Mouse (Mus musculus) lung, embryonic 16.5 days (tissue): ENCODE data around the gene Radil. TPM values are rescaled to one million over a fixed set of nuclear protein-coding genes. Genes with fewer than 3 reads are reported as not detected.

Experiments used
- ATAC-seq: fragments of 200-750 bp; cut with Nextera tagmentation; 2 replicates; pipeline ENCODE4 v1.8.0; 2017; ENCODE audit warnings: low read depth, mild to moderate bottlenecking, moderate library complexity
- H3K27ac ChIP-seq: fragments of 300-500 bp; sonication (generic); 2 replicates; pipeline ENCODE4 v1.5.1; 2014; ENCODE audit warnings: mild to moderate bottlenecking, control low read depth, low read length
- H3K27me3 ChIP-seq: fragments of 300-500 bp; sonication (generic); 2 replicates; pipeline ENCODE4 v1.6.1; 2014; ENCODE audit warnings: low read depth, low read length, mixed read lengths; ENCODE audit not compliant: control insufficient read depth, insufficient read depth
- H3K36me3 ChIP-seq: fragments of 300-500 bp; sonication (generic); 2 replicates; pipeline ENCODE4 v1.6.1; 2014; ENCODE audit warnings: low read length; ENCODE audit not compliant: control insufficient read depth, insufficient read depth
- H3K4me1 ChIP-seq: fragments of 300-500 bp; sonication (generic); replicated peaks from 2 replicates; pipeline ENCODE4 v1.6.1; 2014; ENCODE audit warnings: low read length, mixed read lengths; ENCODE audit not compliant: control insufficient read depth, insufficient read depth
- H3K4me2 ChIP-seq: fragments of 300-500 bp; sonication (generic); 2 replicates; pipeline ENCODE4 v1.6.1; 2014; ENCODE audit warnings: low read depth, low read length, control low read depth
- H3K4me3 ChIP-seq: fragments of 300-500 bp; sonication (generic); 2 replicates; pipeline ENCODE4 v1.5.1; 2014; ENCODE audit warnings: mild to moderate bottlenecking, low read length, control low read depth
- H3K9ac ChIP-seq: fragments of 300-500 bp; sonication (generic); 2 replicates; pipeline ENCODE4 v1.6.1; 2014; ENCODE audit warnings: low read length, control low read depth
- H3K9me3 ChIP-seq: fragments of 300-500 bp; sonication (generic); 2 replicates; pipeline ENCODE4 v1.6.1; 2016; ENCODE audit warnings: low read length; ENCODE audit not compliant: control insufficient read depth
- WGBS: fragments of 180-500 bp; shearing (Covaris S2); extraction: QIAGEN DNeasy Blood & Tissue Kit; methylation state at CpG from one replicate; pipeline ENCODE4 v1.1.7; 2014; 5-methylcytosine and 5-hydroxymethylcytosine counted together
- polyA plus RNA-seq: library from polyadenylated mRNA; unstranded; fragments of >200 nt; fragmentation: Nextera tagmentation; extraction: Ambion mirVana; gene quantifications from 2 replicates; pipeline ENCODE4 v1.2.1, GENCODE M21; 2015

Gene Radil
- polyA plus RNA-seq, 1 experiment from 2014 or later: 3.8 TPM

GRCm38 (mm10) chr5:142495321-142496096 is 55.4 kb downstream of the Radil start:
- Histone ChIP-seq H3K36me3 (no peaks in the 10 kb centered on the region), H3K4me2 (no peak overlapping the region), H3K9ac (no peak overlapping the region), H3K4me1 (peaks cover 2% of the 10 kb centered on the region; the same call in 1 of the 2 replicates), H3K27ac (no peak overlapping the region), H3K27me3 (no peaks in the 10 kb centered on the region), H3K9me3 (no peaks in the 10 kb centered on the region), H3K4me3 (no peak overlapping the region)
- ATAC-seq: no peak
- WGBS: 43% methylated on average over 14 of the region's 14 CpGs

DNA sequence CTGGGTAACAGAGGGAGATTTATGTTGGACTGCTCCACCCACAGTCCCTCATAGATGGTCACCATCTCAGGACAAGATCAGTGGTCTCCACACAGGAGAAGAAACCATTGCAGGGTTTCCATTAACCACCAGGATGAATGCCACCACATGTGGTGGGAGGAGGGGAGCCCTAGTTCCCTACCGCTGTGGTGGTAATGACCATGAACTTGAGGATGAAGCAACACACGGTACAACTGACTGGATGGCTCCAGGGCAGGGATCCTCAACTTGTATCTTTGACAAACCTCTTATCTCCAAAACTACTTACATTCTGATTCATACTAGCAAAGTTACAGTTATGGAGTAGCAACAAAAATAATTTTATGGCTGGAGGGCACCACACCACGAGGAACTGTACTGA is 57.6 kb downstream of the Radil start:
- Histone ChIP-seq H3K4me1 (peaks cover 2% of the 10 kb centered on the region; the same call in 1 of the 2 replicates), H3K9ac (no peak overlapping the region), H3K9me3 (no peaks in the 10 kb centered on the region), H3K4me2 (no peak overlapping the region), H3K4me3 (no peak overlapping the region), H3K27me3 (no peaks in the 10 kb centered on the region), H3K27ac (no peak overlapping the region), H3K36me3 (no peaks in the 10 kb centered on the region)
- WGBS: 82% methylated on average over 3 of the region's 3 CpGs
- ATAC-seq: no peak

- no peaks in the 10 kb centered on the region for H3K27me3 ChIP-seq
- no peak overlapping the region for H3K4me3 ChIP-seq
- no peak overlapping the region for H3K9ac ChIP-seq
- no peaks in the 10 kb centered on the region for H3K9me3 ChIP-seq
- no peak overlapping the region for H3K4me2 ChIP-seq
- no peak for ATAC-seq
- H3K4me1 ChIP-seq: no peaks in the 10 kb centered on the region; the same call in 1 of the 2 replicates
- H3K36me3 ChIP-seq: no peaks in the 10 kb centered on the region
- H3K27ac ChIP-seq: no peak overlapping the region
- WGBS: 58% methylated on average over 9 of the region's 9 CpGs
These were observed 60.8 kb downstream of the Radil start for GRCm38 (mm10) chr5:142489955-142490707.

GRCm38 (mm10) chr5:142486654-142487053 is 64.2 kb downstream of the Radil start:
- Histone ChIP-seq H3K4me1 (no peaks in the 10 kb centered on the region), H3K27ac (no peak overlapping the region), H3K4me3 (no peak overlapping the region), H3K36me3 (no peaks in the 10 kb centered on the region), H3K9ac (no peak overlapping the region), H3K27me3 (no peaks in the 10 kb centered on the region), H3K9me3 (no peaks in the 10 kb centered on the region), H3K4me2 (no peak overlapping the region)
- 42% methylated on average over 9 of the region's 9 CpGs for WGBS
- no peak for ATAC-seq

DNA sequence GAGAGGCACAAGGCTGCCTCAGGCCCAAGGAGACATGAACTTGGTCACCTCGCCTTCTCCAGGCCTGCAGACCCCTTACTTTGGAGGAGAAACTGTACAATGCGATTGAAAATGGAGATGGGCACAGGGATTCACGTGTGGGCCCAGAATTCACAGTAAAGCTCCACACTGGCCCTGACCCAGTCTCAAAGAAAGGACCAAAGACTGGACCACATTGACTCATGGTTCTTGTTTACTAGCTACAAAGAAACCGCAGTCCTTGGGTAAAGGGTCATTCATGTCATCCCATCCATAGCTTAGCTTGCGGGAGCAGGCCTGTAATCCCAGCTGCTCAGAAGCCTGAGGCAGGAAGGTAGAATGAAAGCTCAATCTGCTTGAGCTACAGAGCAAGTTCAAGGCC is 67.3 kb downstream of the Radil start:
- Histone ChIP-seq H3K4me2 (no peak overlapping the region), H3K4me3 (no peak overlapping the region), H3K27me3 (no peaks in the 10 kb centered on the region), H3K4me1 (no peaks in the 10 kb centered on the region; the same call in 1 of the 2 replicates), H3K36me3 (no peaks in the 10 kb centered on the region), H3K9me3 (no peaks in the 10 kb centered on the region), H3K27ac (no peak overlapping the region), H3K9ac (no peak overlapping the region)
- WGBS: 84% methylated on average over 5 of the region's 5 CpGs
- no peak for ATAC-seq

DNA sequence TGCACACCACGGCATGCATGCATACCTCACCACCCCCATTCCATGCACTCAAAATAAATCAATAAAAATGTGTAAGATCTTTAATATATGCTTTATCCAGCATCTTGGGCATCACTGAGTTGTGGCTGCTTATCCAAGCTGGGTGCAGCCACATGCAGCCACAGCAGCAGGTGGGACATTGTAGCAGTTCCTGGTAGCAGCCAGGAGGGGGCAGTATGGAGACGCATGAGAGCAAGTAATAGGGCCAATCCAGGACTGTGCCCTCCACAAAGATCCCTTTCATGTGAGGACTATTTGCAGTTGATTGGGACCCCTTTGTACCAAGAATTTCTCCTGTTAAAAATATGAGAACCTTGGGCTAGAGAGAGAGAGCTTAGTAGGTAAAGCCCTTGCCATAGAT is 68.4 kb downstream of the Radil start:
- Histone ChIP-seq H3K4me3 (no peak overlapping the region), H3K4me2 (no peak overlapping the region), H3K9me3 (no peaks in the 10 kb centered on the region), H3K36me3 (no peaks in the 10 kb centered on the region), H3K27me3 (no peaks in the 10 kb centered on the region), H3K27ac (no peak overlapping the region), H3K9ac (no peak overlapping the region), H3K4me1 (no peaks in the 10 kb centered on the region; the same call in 1 of the 2 replicates)
- ATAC-seq: no peak
- WGBS: 68% methylated on average over 2 of the region's 2 CpGs

DNA sequence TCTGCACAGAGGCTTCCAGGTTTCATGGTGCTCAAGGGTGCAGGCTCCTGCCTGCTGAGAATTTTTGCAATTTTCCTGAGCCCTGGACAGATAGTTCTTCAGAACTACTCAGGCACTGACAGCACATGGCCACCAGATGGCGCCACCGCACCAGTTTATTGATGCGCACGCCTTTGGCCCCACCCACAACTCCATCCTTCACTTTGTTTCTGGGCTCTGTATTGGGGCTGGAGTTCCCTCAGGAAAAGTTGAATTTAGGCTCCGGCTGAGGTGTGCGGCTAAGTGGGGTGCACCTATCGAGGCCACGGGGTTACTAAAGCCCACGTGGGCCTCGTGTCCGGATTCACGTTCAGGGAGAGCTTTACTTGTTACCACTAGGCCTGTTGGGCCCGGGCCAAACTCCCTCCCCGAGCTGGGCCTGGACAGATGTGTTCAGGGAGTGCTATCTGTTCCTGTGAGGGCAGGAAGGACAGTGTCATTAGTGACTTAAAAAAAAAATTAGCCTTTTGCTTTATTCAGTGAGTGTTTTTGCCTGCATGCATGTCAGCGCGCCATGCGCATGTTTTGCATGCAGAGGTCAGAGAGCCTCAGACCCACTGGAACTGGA is 72.0 kb downstream of the Radil start:
- 26% methylated on average over 17 of the region's 17 CpGs for WGBS
- peak overlapping the region; percentile 28; the same call in 1 of the 2 replicates for H3K4me3 ChIP-seq

DNA sequence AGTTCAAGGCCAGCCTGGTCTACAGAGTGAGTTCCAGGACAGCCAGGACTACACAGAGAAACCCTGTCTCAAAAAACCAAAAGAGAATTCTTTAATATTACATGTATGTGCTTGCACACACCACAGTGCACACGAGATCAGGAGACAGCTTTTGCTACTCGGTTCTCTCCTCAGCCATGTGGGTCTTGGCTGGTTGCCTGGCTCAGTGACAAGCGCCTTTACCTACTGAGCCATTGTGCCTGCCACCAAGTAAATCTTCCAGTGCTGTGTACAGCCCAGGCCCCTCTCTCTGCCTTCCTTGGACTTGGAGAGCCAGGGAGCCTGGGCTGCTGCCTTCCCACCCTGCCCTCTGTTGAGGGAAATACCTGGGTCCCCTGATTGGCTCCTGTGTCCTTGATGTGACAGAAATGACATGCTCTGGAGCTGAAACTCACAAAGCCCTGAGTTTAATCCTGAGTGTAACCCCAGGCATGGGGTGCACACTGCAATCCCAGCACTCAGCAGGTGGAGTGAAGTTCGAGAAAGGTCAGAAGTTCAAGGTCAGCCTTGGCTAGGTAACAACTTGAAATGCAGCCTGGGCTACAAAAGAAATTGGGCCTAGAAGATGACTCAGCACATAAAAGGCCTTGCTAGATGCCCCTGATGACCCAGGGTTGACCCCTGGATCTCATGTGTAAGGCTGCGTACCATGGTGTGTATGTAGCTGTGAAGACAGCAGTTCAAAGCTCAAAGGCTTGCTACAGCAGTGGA is 72.9 kb downstream of the Radil start:
- H3K27me3 ChIP-seq: no peaks in the 10 kb centered on the region
- H3K27ac ChIP-seq: no peak overlapping the region
- WGBS: 74% methylated on average over 5 of the region's 5 CpGs
- H3K4me1 ChIP-seq: no peaks in the 10 kb centered on the region; the same call in 1 of the 2 replicates
- no peak for ATAC-seq
- no peaks in the 10 kb centered on the region for H3K36me3 ChIP-seq
- H3K4me2 ChIP-seq: no peak overlapping the region
- H3K4me3 ChIP-seq: no peak overlapping the region
- no peak overlapping the region for H3K9ac ChIP-seq
- H3K9me3 ChIP-seq: no peaks in the 10 kb centered on the region

More for the DNA sequence above, 72.0 kb downstream of the Radil start:
- Histone ChIP-seq H3K4me1 (no peaks in the 10 kb centered on the region; the same call in 1 of the 2 replicates), H3K9ac (peak overlapping the region; percentile 53; the same call in 1 of the 2 replicates), H3K9me3 (no peaks in the 10 kb centered on the region), H3K27me3 (no peaks in the 10 kb centered on the region), H3K27ac (no peak overlapping the region), H3K36me3 (no peaks in the 10 kb centered on the region), H3K4me2 (peak overlapping the region; percentile 52)
- ATAC-seq: peak; percentile 75
